Mouse (Mus musculus): Measurements from ENCODE around the gene Olfr483. TPM values are rescaled to one million over a fixed set of nuclear protein-coding genes. Genes with fewer than 3 reads are reported as not detected.

Gene Olfr483
- not detected in 2 replicates for polyA plus RNA-seq (2015; fragmentation: Nextera tagmentation; extraction: Ambion mirVana)

DNA sequence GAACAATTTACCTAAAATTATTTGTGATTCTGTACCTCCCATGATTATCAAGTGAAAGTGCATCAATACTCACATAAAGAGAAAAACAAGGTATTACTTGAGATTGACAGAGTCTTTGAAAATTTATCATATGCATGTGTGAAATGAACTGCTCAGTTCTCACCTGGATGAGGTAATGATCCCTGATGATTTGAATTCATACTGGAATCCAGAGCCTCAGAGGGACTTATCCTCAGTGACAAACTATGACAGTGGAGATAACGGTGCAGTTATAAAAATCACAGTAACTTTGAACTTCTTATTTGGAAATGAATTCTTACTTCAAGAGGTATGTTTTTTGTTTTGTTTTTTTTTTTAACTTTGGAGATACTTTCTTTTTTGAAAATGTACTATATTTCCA is at the start of gene Olfr483:
Gene Olfr483 (plus strand): TSS at position 301 of the 400 bp plus-strand sequence.
- no peak within 1 kb of the TSS for H3K9ac ChIP-seq
- H3K27ac ChIP-seq, result no peak within 1 kb of the TSS
- no peak for ATAC-seq (ENCODE audit: low FRiP score, low read depth)
- H3K36me3 ChIP-seq, result no peaks in the 10 kb centered on the region
- no peaks in the 10 kb centered on the region for H3K4me1 ChIP-seq
- H3K9me3 ChIP-seq, result no peaks in the 10 kb centered on the region
- H3K27me3 ChIP-seq, result no peaks in the 10 kb centered on the region
- H3K4me3 ChIP-seq, result no peak within 1 kb of the TSS
- H3K4me2 ChIP-seq (replicated peaks), result no peak within 1 kb of the TSS
- WGBS, result 91% methylated on average over 1 of the region's 1 CpGs

DNA sequence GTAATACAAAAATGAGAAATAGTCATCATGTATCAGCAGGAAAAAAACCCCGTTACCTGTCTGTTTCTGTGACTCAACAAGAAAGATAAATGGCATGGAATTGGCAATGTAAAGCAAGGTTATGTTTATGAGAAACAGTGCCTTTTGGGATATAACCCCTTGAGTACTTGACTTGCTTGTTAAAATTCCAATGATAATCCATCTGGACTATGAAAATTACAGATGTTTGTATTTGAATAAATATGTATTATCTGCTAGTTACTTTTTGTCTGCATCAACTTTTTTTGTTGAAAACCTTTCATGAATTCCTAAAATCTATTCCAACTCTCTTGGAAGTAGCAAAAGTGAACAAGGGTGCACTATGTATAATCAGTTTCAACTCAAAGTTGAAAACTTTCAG is 33.4 kb upstream of the Olfr483 start, which contains the start of gene Olfr480:
Gene Olfr480 (minus strand): TSS at position 101 of the 400 bp plus-strand sequence.
- 89% methylated on average over 1 of the region's 1 CpGs for WGBS
- Histone ChIP-seq H3K9me3 (0 out of 2 replicates have a peak, but pooled peaks cover 3% of the 10 kb centered on the region), H3K4me1 (no peaks in the 10 kb centered on the region), H3K36me3 (no peaks in the 10 kb centered on the region), H3K4me2 (replicated peaks) (no peak within 1 kb of the TSS), H3K4me3 (no peak within 1 kb of the TSS), H3K27me3 (no peaks in the 10 kb centered on the region), H3K9ac (no peak within 1 kb of the TSS), H3K27ac (no peak within 1 kb of the TSS)
- ATAC-seq (ENCODE audit: low FRiP score, low read depth), result no peak

DNA sequence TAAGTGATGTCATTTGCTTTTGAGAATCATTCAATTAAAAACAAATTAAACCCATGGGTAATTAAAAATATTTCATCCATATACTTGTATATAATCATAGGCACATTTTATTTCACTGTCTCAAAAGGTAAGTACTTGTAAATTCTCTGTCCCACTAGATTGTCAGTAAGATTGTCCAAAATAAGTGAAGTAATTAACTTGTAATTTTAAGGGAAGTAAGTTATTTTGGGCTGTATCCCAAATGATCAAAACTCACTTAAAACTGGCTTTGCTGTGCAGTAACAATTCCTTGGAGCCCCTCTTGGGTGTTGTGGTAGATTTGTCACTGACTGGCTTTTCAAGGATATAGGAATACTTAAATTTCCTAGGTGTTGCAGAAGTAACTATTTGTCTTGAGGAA is 21.1 kb upstream of the Olfr483 start, which contains the start of gene Olfr481:
Gene Olfr481 (plus strand): TSS at position 301 of the 400 bp plus-strand sequence.
- H3K9ac ChIP-seq, result no peak within 1 kb of the TSS
- no peaks in the 10 kb centered on the region for H3K9me3 ChIP-seq
- H3K36me3 ChIP-seq, result no peaks in the 10 kb centered on the region
- H3K27me3 ChIP-seq, result no peaks in the 10 kb centered on the region
- H3K4me2 ChIP-seq (replicated peaks), result no peak within 1 kb of the TSS
- H3K27ac ChIP-seq, result no peak within 1 kb of the TSS
- no peak for ATAC-seq (ENCODE audit: low FRiP score, low read depth)
- no peak within 1 kb of the TSS for H3K4me3 ChIP-seq
- H3K4me1 ChIP-seq, result no peaks in the 10 kb centered on the region

DNA sequence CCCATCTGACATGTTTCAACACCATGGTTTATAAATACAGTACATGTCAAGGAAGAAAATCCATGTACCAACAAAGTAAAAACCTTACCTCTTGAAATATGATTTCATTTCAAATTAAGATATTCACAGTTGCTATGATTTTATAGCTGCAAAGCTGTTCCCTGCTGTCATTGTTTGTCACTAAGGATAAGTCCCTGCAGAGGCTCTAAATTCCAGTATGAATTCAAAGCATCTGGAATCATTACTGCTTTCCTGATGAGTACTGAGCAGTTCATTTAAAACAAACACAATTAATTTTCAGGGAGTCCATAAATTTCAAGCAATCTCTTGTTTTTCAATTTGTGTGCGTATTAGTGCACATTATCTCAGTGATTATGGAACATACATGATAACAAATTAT is 3.2 kb upstream of the Olfr483 start, which contains the start of gene Olfr482:
Gene Olfr482 (minus strand): TSS at position 101 of the 400 bp plus-strand sequence.
- Histone ChIP-seq H3K9ac (no peak within 1 kb of the TSS), H3K27ac (no peak within 1 kb of the TSS), H3K9me3 (no peaks in the 10 kb centered on the region), H3K4me2 (replicated peaks) (no peak within 1 kb of the TSS), H3K36me3 (no peaks in the 10 kb centered on the region), H3K4me1 (no peaks in the 10 kb centered on the region), H3K27me3 (no peaks in the 10 kb centered on the region), H3K4me3 (no peak within 1 kb of the TSS)
- no peak for ATAC-seq (ENCODE audit: low FRiP score, low read depth)
- 79% methylated on average over 1 of the region's 1 CpGs for WGBS

DNA sequence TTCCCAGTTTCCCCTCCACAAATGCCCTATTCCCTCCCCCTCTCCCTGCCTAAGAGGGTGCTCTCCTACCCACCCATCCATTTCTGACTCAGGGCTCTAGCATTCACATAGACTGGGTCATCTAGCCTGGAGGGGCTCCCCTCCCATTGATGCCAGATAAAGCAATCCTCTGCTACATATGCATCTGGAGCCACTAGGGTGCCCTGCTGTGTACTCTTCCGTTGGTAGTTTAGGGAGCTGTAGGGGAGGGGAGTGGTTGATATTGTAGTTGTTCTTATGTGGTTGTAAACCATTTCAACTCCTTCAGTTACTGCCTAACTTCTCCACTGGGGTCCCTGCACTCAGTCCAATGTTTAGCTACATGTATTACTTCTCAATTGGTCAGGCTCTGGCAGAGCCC is 20.0 kb downstream of the Olfr483 start:
- ATAC-seq (ENCODE audit: low FRiP score, low read depth), result no peak
- H3K27me3 ChIP-seq, result no peaks in the 10 kb centered on the region
- H3K9me3 ChIP-seq, result no peaks in the 10 kb centered on the region
- WGBS, result 12% methylated on average over 1 of the region's 1 CpGs
- no peak overlapping the region for H3K4me3 ChIP-seq
- no peak overlapping the region for H3K27ac ChIP-seq
- H3K9ac ChIP-seq, result no peak overlapping the region
- H3K4me2 ChIP-seq (replicated peaks), result no peak overlapping the region
- no peaks in the 10 kb centered on the region for H3K4me1 ChIP-seq
- H3K36me3 ChIP-seq, result no peaks in the 10 kb centered on the region

DNA sequence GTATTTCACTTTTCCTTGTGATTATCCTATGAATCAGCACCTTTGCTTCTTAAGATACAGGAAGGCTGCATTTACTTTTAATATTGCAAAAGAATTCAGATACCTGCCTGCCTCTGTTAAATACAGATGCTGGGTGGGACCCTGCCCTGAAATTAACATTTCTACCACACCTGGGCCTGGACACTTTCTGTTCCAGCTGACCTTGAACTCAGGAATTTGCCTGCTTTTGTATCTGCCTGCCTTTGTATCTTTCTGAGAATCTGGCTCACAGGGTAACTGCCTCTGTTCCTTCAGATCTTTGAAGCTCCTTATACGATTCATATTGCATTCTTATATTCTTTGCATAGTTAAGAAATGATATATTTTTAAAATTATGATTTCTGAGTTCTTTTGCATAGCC is 20.8 kb downstream of the Olfr483 start:
- no peak overlapping the region for H3K4me3 ChIP-seq
- H3K36me3 ChIP-seq, result no peaks in the 10 kb centered on the region
- H3K4me1 ChIP-seq, result no peaks in the 10 kb centered on the region
- H3K9me3 ChIP-seq, result no peaks in the 10 kb centered on the region
- ATAC-seq (ENCODE audit: low FRiP score, low read depth), result no peak
- no peak overlapping the region for H3K4me2 ChIP-seq (replicated peaks)
- no peaks in the 10 kb centered on the region for H3K27me3 ChIP-seq
- H3K9ac ChIP-seq, result no peak overlapping the region
- WGBS, result 70% methylated on average over 1 of the region's 1 CpGs
- H3K27ac ChIP-seq, result no peak overlapping the region

DNA sequence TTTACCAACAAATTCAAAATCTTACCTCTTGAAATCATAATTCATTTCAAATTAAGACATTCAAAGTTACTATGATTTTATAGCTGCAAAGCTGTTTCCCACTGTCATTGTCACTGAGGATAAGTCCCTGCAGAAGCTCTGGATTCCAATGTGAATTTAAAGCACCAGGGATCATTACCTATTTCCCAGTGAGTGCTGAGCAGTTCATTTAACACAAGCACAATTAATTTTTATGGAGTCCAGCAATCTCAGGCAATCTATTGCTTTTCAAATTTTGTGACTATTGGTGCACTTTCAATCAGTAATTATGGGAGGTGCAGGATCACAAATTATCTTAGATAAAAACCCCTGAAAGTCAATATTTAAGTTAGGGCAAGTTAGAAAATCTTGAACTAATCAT is 26.7 kb downstream of the Olfr483 start, which contains the start of gene Olfr484:
Gene Olfr484 (minus strand): TSS at position 101 of the 400 bp plus-strand sequence.
- Histone ChIP-seq H3K27me3 (no peaks in the 10 kb centered on the region), H3K4me1 (no peaks in the 10 kb centered on the region), H3K9me3 (no peaks in the 10 kb centered on the region), H3K36me3 (no peaks in the 10 kb centered on the region), H3K4me3 (no peak within 1 kb of the TSS), H3K27ac (no peak within 1 kb of the TSS), H3K9ac (no peak within 1 kb of the TSS), H3K4me2 (replicated peaks) (no peak within 1 kb of the TSS)
- ATAC-seq (ENCODE audit: low FRiP score, low read depth), result no peak

Other genes starting within 250 kb of the Olfr483 start
- gene Olfr472, start 202.9 kb upstream of the Olfr483 start, polyA plus RNA-seq (2015; fragmentation: Nextera tagmentation; extraction: Ambion mirVana), result not detected in 2 replicates
- gene Olfr473, start 170.4 kb upstream of the Olfr483 start, polyA plus RNA-seq (2015; fragmentation: Nextera tagmentation; extraction: Ambion mirVana), result not detected in 2 replicates
- gene Olfr474, start 146.2 kb upstream of the Olfr483 start, polyA plus RNA-seq (2015; fragmentation: Nextera tagmentation; extraction: Ambion mirVana), result not detected in 2 replicates
- gene Olfr476, start 136.0 kb upstream of the Olfr483 start, polyA plus RNA-seq (2015; fragmentation: Nextera tagmentation; extraction: Ambion mirVana), result not detected in 2 replicates
- gene Olfr477, start 114.2 kb upstream of the Olfr483 start, polyA plus RNA-seq (2015; fragmentation: Nextera tagmentation; extraction: Ambion mirVana), result not detected in 2 replicates
- gene Olfr478, start 66.9 kb upstream of the Olfr483 start, polyA plus RNA-seq (2015; fragmentation: Nextera tagmentation; extraction: Ambion mirVana), result not detected in 2 replicates
- gene Olfr479, start 50.2 kb upstream of the Olfr483 start, polyA plus RNA-seq (2015; fragmentation: Nextera tagmentation; extraction: Ambion mirVana), result not detected in 2 replicates
- not detected in 2 replicates for gene Olfr480, start 33.5 kb upstream of the Olfr483 start, polyA plus RNA-seq (2015; fragmentation: Nextera tagmentation; extraction: Ambion mirVana)
- gene Olfr481, start 21.0 kb upstream of the Olfr483 start, polyA plus RNA-seq (2015; fragmentation: Nextera tagmentation; extraction: Ambion mirVana), result not detected in 2 replicates
- 0.14 TPM in 1 of 2 replicates, not detected in the other for gene Olfr482, start 3.3 kb upstream of the Olfr483 start, polyA plus RNA-seq (2015; fragmentation: Nextera tagmentation; extraction: Ambion mirVana)
- not detected in 2 replicates for gene Olfr484, start 26.6 kb downstream of the Olfr483 start, polyA plus RNA-seq (2015; fragmentation: Nextera tagmentation; extraction: Ambion mirVana)
- gene Olfr485, start 59.0 kb downstream of the Olfr483 start, polyA plus RNA-seq (2015; fragmentation: Nextera tagmentation; extraction: Ambion mirVana), result not detected in 2 replicates
- gene Olfr486, start 71.9 kb downstream of the Olfr483 start, polyA plus RNA-seq (2015; fragmentation: Nextera tagmentation; extraction: Ambion mirVana), result not detected in 2 replicates
- gene Olfr487, start 113.8 kb downstream of the Olfr483 start, polyA plus RNA-seq (2015; fragmentation: Nextera tagmentation; extraction: Ambion mirVana), result not detected in 2 replicates
- gene Olfr488, start 157.5 kb downstream of the Olfr483 start, polyA plus RNA-seq (2015; fragmentation: Nextera tagmentation; extraction: Ambion mirVana), result not detected in 2 replicates
- not detected in 2 replicates for gene Olfr490, start 188.1 kb downstream of the Olfr483 start, polyA plus RNA-seq (2015; fragmentation: Nextera tagmentation; extraction: Ambion mirVana)
- gene Olfr491, start 212.6 kb downstream of the Olfr483 start, polyA plus RNA-seq (2015; fragmentation: Nextera tagmentation; extraction: Ambion mirVana), result not detected in 2 replicates
- 0.15 TPM in 1 of 2 replicates, not detected in the other for gene Olfr492, start 222.8 kb downstream of the Olfr483 start, polyA plus RNA-seq (2015; fragmentation: Nextera tagmentation; extraction: Ambion mirVana)
- not detected in 2 replicates for gene Olfr493, start 246.1 kb downstream of the Olfr483 start, polyA plus RNA-seq (2015; fragmentation: Nextera tagmentation; extraction: Ambion mirVana)

Measured in limb, embryonic 13.5 days (tissue).